Mouse (Mus musculus) layer of hippocampus, adult 11-12 months (tissue): Measurements from ENCODE around the gene Tspan8.
A peak's percentile ranks its signal among the peaks of the same experiment; 100 is the strongest.
"Not testable (repeated sequence)": the region's sequence is repeated elsewhere in the genome, so short reads cannot be mapped to it uniquely, and the experiment has no call there.

ENCODE experiments used
- DNase-seq: peaks from one replicate; pipeline ENCODE4 v3.0.0; 2022; ENCODE audit warnings: low spot score

Tspan8 gene

DNA sequence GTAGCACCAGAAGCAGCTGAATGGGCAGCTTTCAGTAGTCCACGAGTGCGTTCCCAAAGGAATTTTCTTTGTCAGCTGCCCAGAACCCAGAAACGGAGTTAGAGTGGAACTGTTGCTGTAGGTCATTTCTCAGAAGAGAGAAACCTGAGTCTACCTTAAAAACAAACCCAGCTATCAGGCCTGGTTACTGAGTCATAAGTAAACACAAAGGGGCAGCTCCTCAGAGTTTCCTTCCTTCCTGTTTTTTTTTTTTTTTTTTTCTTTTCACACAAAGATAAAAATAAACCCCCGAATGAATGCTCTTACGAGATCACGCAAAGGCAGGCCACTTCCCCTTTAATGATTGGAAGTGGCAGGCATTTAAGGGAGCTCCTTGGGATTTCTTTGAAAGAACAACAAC lies at the start of gene Tspan8:
TSS of gene Tspan8 (plus strand) at position 322 of the 400 bp plus-strand sequence.
- DNase-seq = no peak

- no peak for DNase-seq
These were observed 46.6 kb upstream of the Tspan8 start for GRCm38 (mm10) chr10:115770032-115770431.

DNA sequence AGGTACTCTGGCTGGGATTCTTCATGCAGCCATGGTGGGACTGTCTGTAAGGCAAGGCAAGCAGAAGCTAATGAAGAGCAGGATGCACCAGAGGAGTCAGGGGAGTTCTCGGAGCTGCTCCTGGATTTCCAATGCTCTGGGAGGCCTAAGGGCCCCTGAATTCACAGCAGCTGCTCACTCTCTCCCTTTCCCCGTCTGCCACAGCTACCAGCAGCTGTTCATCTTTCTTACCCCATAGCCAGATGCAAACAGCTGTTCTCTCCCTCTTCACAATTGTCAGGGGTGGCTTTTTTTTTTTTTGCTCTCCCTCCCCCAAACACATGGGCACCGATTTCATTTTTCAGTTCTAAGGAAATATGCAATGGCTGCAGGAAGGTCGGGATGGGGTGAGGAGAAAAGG lies 42.2 kb upstream of the Tspan8 start:
- no peak for DNase-seq

GRCm38 (mm10) chr10:115775945-115776905 lies 40.4 kb upstream of the Tspan8 start:
- DNase-seq = peak; percentile 18

DNA sequence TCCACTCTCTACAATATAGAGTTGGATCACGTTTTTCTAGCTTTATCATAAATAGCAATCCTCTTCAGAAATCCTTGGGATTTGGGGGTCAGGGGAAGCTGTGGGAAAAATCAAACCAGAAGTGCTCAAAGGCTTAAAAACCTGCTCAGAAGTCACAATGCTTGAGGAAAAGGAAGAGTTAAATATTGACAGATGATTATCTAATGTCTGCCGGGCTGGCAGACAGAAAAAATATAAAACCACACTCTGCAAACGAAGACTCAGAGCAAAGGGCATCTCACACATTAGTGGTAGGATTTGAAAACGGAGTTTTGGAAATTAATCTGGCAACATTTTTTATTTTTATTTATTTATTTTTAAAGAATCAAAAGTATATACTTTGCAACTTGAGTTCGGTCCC lies 39.3 kb upstream of the Tspan8 start:
- no peak for DNase-seq

DNA sequence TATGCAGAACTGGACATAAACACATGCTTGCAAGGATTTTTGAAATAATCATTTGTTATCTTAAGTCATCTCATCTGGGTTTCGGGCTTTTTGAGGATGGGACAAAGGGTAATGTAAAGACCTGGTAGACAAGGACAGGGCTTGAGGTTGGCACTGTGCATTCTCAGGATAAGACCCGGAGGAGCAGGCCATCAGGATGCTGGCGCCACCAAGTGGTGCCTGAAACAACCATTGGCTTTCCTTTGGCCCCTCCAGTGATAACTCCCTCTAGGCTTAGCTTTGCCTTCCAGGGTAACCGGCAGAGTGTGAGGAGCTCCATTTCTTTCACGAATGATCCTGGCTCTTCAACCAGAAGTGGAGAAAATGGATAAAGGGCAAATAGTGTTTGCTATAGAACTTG lies 38.0 kb upstream of the Tspan8 start:
- peak; percentile 19 for DNase-seq

- no peak for DNase-seq
These were observed 36.2 kb upstream of the Tspan8 start for GRCm38 (mm10) chr10:115780239-115781016.

DNA sequence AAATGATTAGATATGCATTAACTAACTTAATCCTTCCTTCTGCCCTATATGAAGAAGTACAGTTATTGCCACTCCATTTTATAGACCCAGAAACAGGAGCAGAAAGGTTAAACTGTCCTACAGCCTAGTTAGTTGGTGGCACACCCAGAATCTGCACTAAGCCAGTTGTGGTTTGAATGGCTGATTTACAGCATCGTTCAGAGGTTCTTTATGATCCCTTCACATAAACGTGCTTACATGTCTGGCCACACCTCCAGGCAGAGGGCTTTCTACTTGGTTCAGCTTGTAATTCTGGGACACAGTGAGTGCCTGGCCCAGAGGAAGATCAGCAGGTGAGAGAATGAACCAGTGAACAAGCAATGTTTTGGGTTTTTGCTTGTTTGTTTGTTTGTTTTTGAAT lies 33.4 kb upstream of the Tspan8 start:
- no peak for DNase-seq

DNA sequence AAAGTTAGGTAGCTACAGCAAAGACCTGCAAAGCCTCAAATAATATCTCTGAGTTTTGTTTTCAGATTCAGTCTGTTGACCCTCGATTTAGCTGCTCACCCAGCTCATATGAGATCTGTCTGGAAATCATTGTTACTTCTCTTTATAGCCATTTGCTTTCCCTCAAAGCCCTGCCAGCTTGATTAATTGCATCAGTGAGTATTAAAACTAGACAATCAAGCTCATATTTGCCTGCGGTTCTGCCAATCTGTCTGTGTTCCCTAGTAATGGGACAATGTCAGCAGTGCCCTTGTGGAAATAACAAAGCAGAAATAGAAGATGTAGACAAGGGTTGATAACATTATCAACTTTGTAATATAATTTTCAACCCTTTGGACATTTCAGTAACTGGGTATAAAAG lies 25.8 kb upstream of the Tspan8 start:
- no peak for DNase-seq

DNA sequence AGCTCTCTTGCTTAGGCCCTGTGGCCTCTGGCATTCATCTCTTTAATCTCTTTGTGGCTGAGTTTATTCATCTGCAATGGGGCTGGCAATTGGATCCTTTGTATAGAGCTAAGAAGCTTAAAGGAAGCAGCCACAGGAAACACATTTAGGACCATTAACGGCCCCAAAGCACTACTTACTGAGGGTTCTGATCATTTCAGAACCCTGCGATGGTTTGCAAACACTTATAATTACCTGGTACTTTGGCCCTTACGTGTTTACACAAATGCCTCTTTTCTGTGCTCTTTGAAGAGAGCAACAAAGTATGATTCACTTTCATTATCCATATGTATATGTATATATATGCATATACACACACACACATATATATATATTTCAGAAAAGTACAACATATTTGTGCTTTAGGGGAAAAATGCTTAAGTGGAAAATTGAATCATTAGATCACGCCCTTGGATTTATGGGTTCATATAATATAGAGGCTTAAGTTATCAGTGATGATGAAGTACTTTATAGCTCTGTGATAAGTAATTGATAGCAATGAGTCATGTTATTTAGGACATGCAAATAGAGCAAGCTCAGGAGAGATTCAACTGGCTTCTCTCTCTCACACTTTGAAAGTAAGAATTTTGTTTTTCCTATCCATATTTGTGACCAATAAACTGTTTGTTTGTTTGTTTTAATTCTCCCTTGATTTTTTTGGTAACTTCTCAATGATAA lies 20.4 kb upstream of the Tspan8 start:
- no peak for DNase-seq

- no peak for DNase-seq
These were observed 15.2 kb upstream of the Tspan8 start for GRCm38 (mm10) chr10:115801464-115801863.

GRCm38 (mm10) chr10:115803013-115803412 lies 13.6 kb upstream of the Tspan8 start:
- not testable (repeated sequence) for DNase-seq

GRCm38 (mm10) chr10:115803765-115804164 lies 12.9 kb upstream of the Tspan8 start:
- no peak for DNase-seq

- no peak for DNase-seq
These were observed 10.6 kb upstream of the Tspan8 start for GRCm38 (mm10) chr10:115805987-115806386.

- DNase-seq = no peak
These were observed 7.5 kb upstream of the Tspan8 start for GRCm38 (mm10) chr10:115809169-115809568.

DNA sequence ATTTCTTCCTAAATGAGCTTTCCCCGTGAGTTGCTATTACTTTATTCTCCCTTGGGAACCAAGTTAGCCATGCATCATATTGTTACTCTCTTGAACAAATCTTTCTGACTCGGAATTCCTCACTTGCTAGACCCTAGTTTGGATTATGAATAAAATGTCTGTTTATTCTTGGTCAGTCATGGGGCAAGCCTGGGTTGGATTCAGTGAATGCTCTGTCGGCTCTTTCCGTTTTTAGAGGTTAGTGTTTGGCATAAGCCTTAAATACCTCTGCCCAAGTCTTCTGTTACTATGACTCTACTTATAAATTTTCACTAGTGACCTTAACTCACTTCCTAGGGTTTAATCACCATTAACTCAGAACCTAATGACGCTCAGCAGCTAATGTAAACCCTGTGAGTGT lies 5.1 kb upstream of the Tspan8 start:
- no peak for DNase-seq

GRCm38 (mm10) chr10:115814878-115815277 lies 1.8 kb upstream of the Tspan8 start:
- no peak for DNase-seq

DNA sequence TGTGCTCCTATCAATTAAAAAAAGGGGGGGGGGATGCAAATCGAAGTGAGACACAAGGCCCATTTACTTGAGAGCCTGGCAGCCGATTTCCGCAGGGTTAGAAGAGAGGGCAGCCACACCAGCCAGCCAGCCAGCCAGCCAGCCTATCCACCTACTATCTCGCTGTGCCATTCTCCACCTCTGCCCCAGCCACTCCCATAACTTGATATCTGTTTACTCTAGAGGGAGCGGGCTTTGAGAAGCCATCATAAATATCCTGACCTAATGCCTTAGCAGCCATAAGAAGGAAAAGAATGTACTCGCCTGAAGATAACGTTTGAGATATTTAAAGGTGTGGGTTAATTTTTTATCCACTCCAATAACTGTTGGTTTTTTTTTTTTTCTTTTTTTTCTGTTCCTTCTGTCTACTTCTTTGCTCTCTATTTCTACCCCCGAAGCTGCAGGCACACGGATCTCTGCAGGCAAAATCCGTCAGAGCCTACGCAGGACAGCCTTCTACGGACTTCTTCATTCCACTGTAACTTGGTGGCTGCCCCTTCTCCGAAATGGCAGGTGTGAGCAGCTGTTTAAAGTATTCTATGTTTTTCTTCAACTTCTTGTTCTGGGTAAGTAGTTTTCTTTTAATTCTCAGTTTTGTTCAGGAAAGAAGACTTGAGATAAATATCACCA lies 558 bp downstream of the Tspan8 start:
- DNase-seq = no peak

GRCm38 (mm10) chr10:115825289-115825688 lies 8.7 kb downstream of the Tspan8 start:
- DNase-seq = no peak

DNA sequence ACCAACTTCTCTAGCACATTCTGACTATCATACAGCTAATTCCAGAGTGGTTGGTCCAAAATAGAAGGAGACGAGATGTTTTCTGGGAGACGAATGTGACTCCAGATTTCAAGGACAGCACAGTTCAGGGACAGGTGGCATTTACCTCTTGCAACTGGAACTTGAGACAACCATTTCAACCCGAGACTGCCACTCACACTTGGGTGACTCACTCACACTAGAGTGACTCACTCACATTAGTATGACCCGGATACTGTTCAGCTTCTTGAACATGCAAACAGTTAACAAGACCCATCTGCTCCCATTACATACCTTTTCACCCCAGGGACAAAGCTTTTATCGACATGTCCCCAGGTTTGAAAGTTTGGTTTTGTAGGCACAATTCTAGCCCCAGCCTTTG lies 12.2 kb downstream of the Tspan8 start:
- no peak for DNase-seq

- DNase-seq = no peak
These were observed 13.1 kb downstream of the Tspan8 start for GRCm38 (mm10) chr10:115829696-115830095.

DNA sequence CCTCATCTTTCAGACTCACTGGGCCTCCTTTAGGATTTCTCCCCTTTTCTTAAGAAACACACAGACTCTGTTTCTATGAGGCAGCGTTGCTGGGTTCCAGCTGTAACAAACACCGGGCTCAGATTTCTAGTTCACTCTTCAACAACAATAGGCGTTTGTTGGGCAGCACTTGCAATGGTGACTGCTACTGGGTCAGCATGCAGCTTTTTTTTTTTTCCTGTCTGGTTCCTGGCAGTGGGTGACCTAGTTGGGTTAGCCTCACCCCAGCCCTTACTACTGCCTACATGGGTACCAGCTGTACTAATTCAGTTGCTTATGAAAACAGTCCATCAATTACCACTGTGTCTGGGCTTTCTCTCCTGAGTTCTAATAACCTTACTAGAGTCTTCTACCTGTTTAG lies 14.1 kb downstream of the Tspan8 start:
- no peak for DNase-seq
